Mouse (Mus musculus): ENCODE results near the gene Krtap10-4.
"Not testable (repeated sequence)": the region's sequence is repeated elsewhere in the genome, so short reads cannot be mapped to it uniquely, and the experiment has no call there.

GRCm38 (mm10) chr10:77798164-77798920, 28.6 kb downstream of the Krtap10-4 start:
- not testable (repeated sequence) for TF ChIP-seq POLR2A (IDR thresholded peaks at IDR 0.05; ENCODE audit: borderline replicate concordance, control insufficient read depth, low read depth, low read length); CTCF (IDR thresholded peaks at IDR 0.05; ENCODE audit: control insufficient read depth, insufficient read depth, low read length)
